ENCODE assay signal across 8 mouse cellular contexts in the genomic region with DNA sequence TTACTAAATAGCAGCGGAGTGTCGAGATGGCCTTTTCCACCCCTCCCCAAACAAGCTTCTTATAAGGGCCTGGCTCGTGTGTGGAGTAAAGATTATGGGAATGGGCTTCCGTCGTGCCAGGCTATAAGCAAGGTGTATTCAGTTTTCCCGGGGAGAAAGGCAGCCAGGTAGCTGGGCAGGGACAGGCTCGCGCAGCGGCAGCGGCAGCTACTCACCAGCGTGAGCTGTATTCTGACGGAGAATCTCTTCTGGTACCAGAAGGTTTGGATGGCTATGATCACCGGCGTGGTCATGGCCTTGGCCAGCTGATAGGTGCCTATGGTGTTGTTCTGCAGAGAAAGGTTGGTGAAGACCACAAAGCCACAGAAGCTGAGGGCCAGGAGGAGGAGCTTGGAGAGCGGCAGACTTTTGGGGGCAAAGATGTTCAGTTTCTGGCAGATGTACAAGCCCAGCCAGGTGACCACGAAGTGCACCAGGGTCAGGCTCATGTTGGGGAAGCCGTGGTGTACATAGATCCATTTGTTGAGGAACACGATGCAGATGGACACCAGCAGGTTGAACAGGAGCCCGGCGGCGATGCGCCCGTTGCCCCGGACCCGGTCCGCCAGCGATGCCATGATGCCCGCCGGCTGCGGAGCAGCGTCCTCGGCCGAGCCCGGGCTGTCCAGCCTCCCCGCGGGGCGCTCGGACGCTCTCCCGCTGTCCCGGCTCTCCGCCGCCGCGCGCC. TPM values are rescaled to one million over a fixed set of nuclear protein-coding genes. Genes with fewer than 3 reads are reported as not detected.
DNase-seq lines count a peak whose midpoint lies in the region; ATAC-seq lines count a peak whose summit lies in the region.
"Not testable (repeated sequence)": the region's sequence is repeated elsewhere in the genome, so short reads cannot be mapped to it uniquely, and the experiment has no call there.

No protein-coding gene starts in this region.

- ATAC-seq in forebrain, embryonic 16.5 days = peak; percentile 45
- ATAC-seq in hindbrain, embryonic 13.5 days (ENCODE audit: low FRiP score) = peak; percentile 78
- peak; percentile 69 for ATAC-seq in neural tube, embryonic 15.5 days (ENCODE audit: low FRiP score)

- H3K4me2 ChIP-seq in forebrain, embryonic 16.5 days (ENCODE audit: low read length) = peak overlapping the region; percentile 79
- H3K4me2 ChIP-seq in hindbrain, embryonic 13.5 days = peak overlapping the region; percentile 65
- H3K4me2 ChIP-seq in neural tube, embryonic 15.5 days = peak overlapping the region; percentile 71

- H3K4me1 ChIP-seq in forebrain, embryonic 16.5 days (replicated peaks; ENCODE audit: control insufficient read depth, insufficient read depth, low read length) = peaks cover 20% of the 10 kb centered on the region
- peaks cover 26% of the 10 kb centered on the region for H3K4me1 ChIP-seq in hindbrain, embryonic 13.5 days (replicated peaks)
- peaks cover 24% of the 10 kb centered on the region for H3K4me1 ChIP-seq in neural tube, embryonic 15.5 days

- not testable (repeated sequence) for H3K27me3 ChIP-seq in forebrain, embryonic 16.5 days (replicated peaks; ENCODE audit: control insufficient read depth, insufficient read depth, low read length); hindbrain, embryonic 13.5 days; neural tube, embryonic 15.5 days (replicated peaks)

- not testable (repeated sequence) for H3K9me3 ChIP-seq in forebrain, embryonic 16.5 days (ENCODE audit: control insufficient read depth, low read length); hindbrain, embryonic 13.5 days; neural tube, embryonic 15.5 days (replicated peaks)

- peak; percentile 13 for DNase-seq in Muller cell, postnatal 12 days (ENCODE audit: inconsistent ontology term)
- DNase-seq in cerebellum, postnatal 25 days = peak; percentile 48 to 60
- DNase-seq in left cerebral cortex, postnatal 25 days (ENCODE audit: low spot score in 2 of 2) = peak; percentile 13 to 25
- DNase-seq in thymus, postnatal 4 days = peak; percentile 46

- peak overlapping the region; percentile 78 for H3K9ac ChIP-seq in forebrain, embryonic 16.5 days (replicated peaks; ENCODE audit: low read depth, low read length)
- peak overlapping the region; percentile 82 for H3K9ac ChIP-seq in hindbrain, embryonic 13.5 days
- peak overlapping the region; percentile 77 for H3K9ac ChIP-seq in neural tube, embryonic 15.5 days (replicated peaks)

- intact Hi-C loops in left cerebral cortex, postnatal 25 days (cut with DNase I) = loop anchor here (2.0 kb wide), 1 partner anchor 35 kb away; the partner anchor contains the start of gene Mdm2

- H3K4me3 ChIP-seq in forebrain, embryonic 16.5 days (replicated peaks; ENCODE audit: low read length) = peak overlapping the region; percentile 72
- H3K4me3 ChIP-seq in hindbrain, embryonic 13.5 days = peak overlapping the region; percentile 57
- peak overlapping the region; percentile 47 for H3K4me3 ChIP-seq in macrophage (ENCODE audit: inconsistent target)
- H3K4me3 ChIP-seq in neural tube, embryonic 15.5 days (replicated peaks) = peak overlapping the region; percentile 61

- 0% methylated on average over 19 of the region's 46 CpGs for WGBS in forebrain, embryonic 16.5 days
- under 1% methylated on average over 14 of the region's 46 CpGs for WGBS in hindbrain, embryonic 13.5 days
- 11% methylated on average over 10 of the region's 46 CpGs for WGBS in macrophage (ENCODE audit: missing documents)
- under 1% methylated on average over 14 of the region's 46 CpGs for WGBS in neural tube, embryonic 15.5 days

- peaks cover 11% of the 10 kb centered on the region for H3K36me3 ChIP-seq in forebrain, embryonic 16.5 days (ENCODE audit: control insufficient read depth, insufficient read depth)
- peaks cover 29% of the 10 kb centered on the region for H3K36me3 ChIP-seq in hindbrain, embryonic 13.5 days
- H3K36me3 ChIP-seq in macrophage (ENCODE audit: inconsistent target) = peaks cover 11% of the 10 kb centered on the region; the same call in 1 of the 2 replicates
- peaks cover 13% of the 10 kb centered on the region for H3K36me3 ChIP-seq in neural tube, embryonic 15.5 days

- H3K79me2 ChIP-seq in macrophage (ENCODE audit: inconsistent target) = not testable (repeated sequence)

- H3K27ac ChIP-seq in forebrain, embryonic 16.5 days (ENCODE audit: low read length) = peak overlapping the region; percentile 20; the same call in 1 of the 2 replicates
- H3K27ac ChIP-seq in hindbrain, embryonic 13.5 days = peak overlapping the region; percentile 69
- not testable (repeated sequence) for H3K27ac ChIP-seq in macrophage
- H3K27ac ChIP-seq in neural tube, embryonic 15.5 days (replicated peaks) = peak overlapping the region; percentile 67

RNA-seq across cellular contexts. Expression of gene Slc35e3, which starts 0.4 kb away (rescaled TPM):
- 29.0 and 31.8 TPM in 2 replicates for polyA plus RNA-seq in forebrain, embryonic 16.5 days (2015; fragmentation: Nextera tagmentation; extraction: Ambion mirVana)
- polyA plus RNA-seq in hindbrain, embryonic 13.5 days (2015; fragmentation: Nextera tagmentation; extraction: Ambion mirVana) = 31.1 and 33.2 TPM in 2 replicates
- total RNA-seq in left cerebral cortex, postnatal 25 days (2021) = 10 to 100 TPM; 31.0 to 31.3 TPM
- total RNA-seq in macrophage (2018; cell fraction: chromatin; rRNA removed) = 10 to 100 TPM in 9 of 26 experiments, 1 to 10 TPM in 17; 5.3 to 16.2 (median 8.5) TPM
- 10 to 100 TPM in 7 of 26 experiments, 1 to 10 TPM in 19; 6.6 to 12.5 (median 8.7) TPM for total RNA-seq in macrophage (2018; cell fraction: cytosol; rRNA removed)
- total RNA-seq in macrophage (2018; cell fraction: nucleus; rRNA removed) = 10 to 100 TPM in 25 of 26 experiments, 1 to 10 TPM in 1; 9.2 to 24.5 (median 13.9) TPM
- polyA plus RNA-seq in macrophage (2018) = 6.8 to 12.7 TPM (median 9.9 TPM) in 3 replicates
- polyA plus RNA-seq in neural tube, embryonic 15.5 days (2015; fragmentation: Nextera tagmentation; extraction: Ambion mirVana) = 26.4 and 26.9 TPM in 2 replicates

RNA-seq across cellular contexts. Expression of gene Mdm2, which starts 35.2 kb away (rescaled TPM):
- 65.4 and 71.1 TPM in 2 replicates for polyA plus RNA-seq in forebrain, embryonic 16.5 days (2015; fragmentation: Nextera tagmentation; extraction: Ambion mirVana)
- polyA plus RNA-seq in hindbrain, embryonic 13.5 days (2015; fragmentation: Nextera tagmentation; extraction: Ambion mirVana) = 53.6 and 56.5 TPM in 2 replicates
- total RNA-seq in left cerebral cortex, postnatal 25 days (2021) = 10 to 100 TPM; 53.4 to 57.5 TPM
- total RNA-seq in macrophage (2018; cell fraction: chromatin; rRNA removed) = 1,000 to 10,000 TPM in 12 of 26 experiments, 100 to 1,000 TPM in 14; 488 to 3,376 (median 837) TPM
- total RNA-seq in macrophage (2018; cell fraction: cytosol; rRNA removed) = 100 to 1,000 TPM in 16 of 26 experiments, 10 to 100 TPM in 10; 72.5 to 455 (median 128) TPM
- total RNA-seq in macrophage (2018; cell fraction: nucleus; rRNA removed) = 1,000 to 10,000 TPM in 7 of 26 experiments, 100 to 1,000 TPM in 19; 303 to 1,681 (median 684) TPM
- polyA plus RNA-seq in macrophage (2018) = 68.8 to 97.8 TPM (median 84.1 TPM) in 3 replicates
- polyA plus RNA-seq in neural tube, embryonic 15.5 days (2015; fragmentation: Nextera tagmentation; extraction: Ambion mirVana) = 46.0 and 51.3 TPM in 2 replicates

RNA-seq across cellular contexts. Expression of gene Nup107, which starts 46.8 kb away (rescaled TPM):
- 57.9 and 65.5 TPM in 2 replicates for polyA plus RNA-seq in forebrain, embryonic 16.5 days (2015; fragmentation: Nextera tagmentation; extraction: Ambion mirVana)
- polyA plus RNA-seq in hindbrain, embryonic 13.5 days (2015; fragmentation: Nextera tagmentation; extraction: Ambion mirVana) = 41.7 and 42.5 TPM in 2 replicates
- total RNA-seq in left cerebral cortex, postnatal 25 days (2021) = 10 to 100 TPM; 13.7 to 15.5 TPM
- 10 to 100 TPM in 17 of 26 experiments, 1 to 10 TPM in 9; 4.5 to 32.4 (median 15.9) TPM for total RNA-seq in macrophage (2018; cell fraction: chromatin; rRNA removed)
- total RNA-seq in macrophage (2018; cell fraction: cytosol; rRNA removed) = 10 to 100 TPM in 1 of 26 experiments, 1 to 10 TPM in 25; 2.7 to 10.6 (median 6.8) TPM
- 10 to 100 TPM in 9 of 26 experiments, 1 to 10 TPM in 17; 3.0 to 32.6 (median 9.2) TPM for total RNA-seq in macrophage (2018; cell fraction: nucleus; rRNA removed)
- 8.0 to 24.8 TPM (median 17.9 TPM) in 3 replicates for polyA plus RNA-seq in macrophage (2018)
- polyA plus RNA-seq in neural tube, embryonic 15.5 days (2015; fragmentation: Nextera tagmentation; extraction: Ambion mirVana) = 28.2 and 34.6 TPM in 2 replicates
